Mouse (Mus musculus): ENCODE data around the gene Rpp40.

- TF ChIP-seq POLR2A (IDR thresholded peaks at IDR 0.05; ENCODE audit: insufficient read depth, low read length) = no peak
- TF ChIP-seq CTCF (IDR thresholded peaks at IDR 0.05; ENCODE audit: low read depth, low read length) = no peak
Observed at GRCm38 (mm10) chr13:35892866-35893265, 13.3 kb downstream of the Rpp40 start.
